ENCODE assay signal across 9 mouse cellular contexts in genomic region chr13:64315483-64316050, GRCm38 (mm10). TPM values are rescaled to one million over a fixed set of nuclear protein-coding genes. Genes with fewer than 3 reads are reported as not detected.
A peak's percentile ranks its signal among the peaks of the same experiment; 100 is the strongest.
DNase-seq lines count a peak whose midpoint lies in the region; ATAC-seq and TF ChIP-seq lines count a peak whose summit lies in the region.
"Had no signal": no experiment of that assay in that cellular context is flagged by ENCODE, and none has a peak within 500 bp of the region (broad histone marks: within the 10 kb centered on the region; RNA-seq: fewer than 3 reads in every experiment).

No protein-coding gene starts in this region.

- DNase-seq in cerebellum, adult 8-10 months, result peak; percentile 57
- DNase-seq in left cerebral cortex, adult 11 months (ENCODE audit: low spot score), result peak; percentile 53
- no peak for DNase-seq in left cerebral cortex, adult 9 months (ENCODE audit: low spot score in 2 of 2)
- peak; percentile 83 for DNase-seq in MEL (ENCODE audit: low read depth, low spot score)
- peak; percentile 47 for DNase-seq in skeletal muscle tissue, adult 2 months (ENCODE audit: low read depth, low spot score)

- 0 out of 4 replicates have a peak, but pooled peaks cover 0 to 2% of the 10 kb centered on the region in 2 experiments for H3K36me3 ChIP-seq in MEL (ENCODE audit: control insufficient read depth in 1 of 2, insufficient read depth in 2 of 2, low read length in 2 of 2)
- H3K36me3 ChIP-seq: neural tube, embryonic 13.5 days had no signal

- H3K27ac ChIP-seq in MEL (ENCODE audit: control insufficient read depth, low read depth, low read length), result no peak overlapping the region
- H3K27ac ChIP-seq: neural tube, embryonic 13.5 days had no signal

- no peak for ATAC-seq in cerebellum, adult (ENCODE audit: insufficient number of reproducible peaks, low FRiP score, low TSS enrichment)
- ATAC-seq in erythroblast, adult 5-6 weeks (replicated peaks; ENCODE audit: low FRiP score, poor library complexity, severe bottlenecking), result 0 out of 2 replicates have a peak, but pooled peaks have one; percentile 27
- no peak for ATAC-seq in erythroid progenitor cell, adult 5-6 weeks (replicated peaks; ENCODE audit: low FRiP score, poor library complexity, severe bottlenecking)

- TF ChIP-seq CTCF in MEL (IDR thresholded peaks at IDR 0.05 in 2 of 3, conservative IDR thresholded peaks at IDR 0.05 in 1 of 3; ENCODE audit: control insufficient read depth in 1 of 3, insufficient read depth in 1 of 3, low read depth in 2 of 3, low read length in 3 of 3, poor library complexity in 1 of 3, severe bottlenecking in 1 of 3), result peak; percentile 14 to 87 (median 58); a peak in 4 of 6 replicates

- TF ChIP-seq RAD21 in MEL (IDR thresholded peaks at IDR 0.05; ENCODE audit: low read depth, low read length), result peak; percentile 95

- no peak overlapping the region for H3K9ac ChIP-seq in MEL (ENCODE audit: control insufficient read depth, low read depth, low read length, poor library complexity, severe bottlenecking)
- H3K9ac ChIP-seq: neural tube, embryonic 13.5 days had no signal

- no peak for TF ChIP-seq EP300 in MEL (IDR thresholded peaks at IDR 0.05; ENCODE audit: low read depth in 1 of 2, low read length in 2 of 2)

- no peaks in the 10 kb centered on the region; the same call in 1 of the 2 replicates for H3K79me2 ChIP-seq in MEL (ENCODE audit: control insufficient read depth, insufficient read depth, low read length, poor library complexity)

- no peak for TF ChIP-seq POLR2A in MEL (IDR thresholded peaks at IDR 0.05; ENCODE audit: control insufficient read depth in 1 of 2, insufficient read depth in 1 of 2, low read depth in 1 of 2, low read length in 2 of 2, poor library complexity in 1 of 2)

- H3K27me3 ChIP-seq in MEL (ENCODE audit: control insufficient read depth in 1 of 2, insufficient read depth in 2 of 2, low read length in 2 of 2), result no peaks in the 10 kb centered on the region
- H3K27me3 ChIP-seq: neural tube, embryonic 13.5 days had no signal

- peak overlapping the region in 1 of 2 experiments; percentile 14; a peak in 1 of 4 replicates for H3K4me3 ChIP-seq in MEL (ENCODE audit: control insufficient read depth in 1 of 2, insufficient read depth in 1 of 2, low read depth in 2 of 2, low read length in 2 of 2)
- H3K4me3 ChIP-seq: neural tube, embryonic 13.5 days had no signal

- H3K4me1 ChIP-seq in MEL (ENCODE audit: control insufficient read depth in 1 of 2, insufficient read depth in 2 of 2, low read length in 2 of 2), result peaks cover 0 to 3% of the 10 kb centered on the region in 2 experiments; a peak in 1 of 4 replicates

- H3K9me3 ChIP-seq in MEL (replicated peaks; ENCODE audit: insufficient read depth, low read length), result no peaks in the 10 kb centered on the region
- H3K9me3 ChIP-seq: neural tube, embryonic 13.5 days had no signal

TF ChIP-seq in MEL, 35 proteins besides CTCF, POLR2A, EP300 and RAD21:
- TF ChIP-seq SMC3 (IDR thresholded peaks at IDR 0.05; ENCODE audit: low read depth, low read length) (peak; percentile 91), MYC (IDR thresholded peaks at IDR 0.05; ENCODE audit: low read depth, low read length) (peak; percentile 51; the same call in 1 of the 2 replicates), ZNF384 (IDR thresholded peaks at IDR 0.05; ENCODE audit: low read depth, low read length) (no peak), ZMIZ1 (IDR thresholded peaks at IDR 0.05; ENCODE audit: low read depth, low read length) (no peak), SIN3A (IDR thresholded peaks at IDR 0.05; ENCODE audit: low read length) (peak; percentile 15; the same call in 1 of the 2 replicates), RCOR1 (IDR thresholded peaks at IDR 0.05; ENCODE audit: low read depth, low read length) (0 out of 2 replicates have a peak, but pooled peaks have one; percentile 15), ETS1 (IDR thresholded peaks at IDR 0.05; ENCODE audit: low read depth, low read length) (no peak), MXI1 (IDR thresholded peaks at IDR 0.05; ENCODE audit: low read depth, low read length) (peak; percentile 57; the same call in 1 of the 2 replicates), ZC3H11A (IDR thresholded peaks at IDR 0.05; ENCODE audit: low read depth, low read length) (peak; percentile 95)
TF ChIP-seq in MEL: peak in this region for 6.

RNA-seq across cellular contexts. Expression of gene Aaed1, which starts 3.1 kb away (rescaled TPM):
- total RNA-seq in MEL (2012; rRNA removed), result 4.2 and 4.4 TPM in 2 replicates
- polyA plus RNA-seq in MEL (2012; ENCODE audit: insufficient read depth in 1 of 2, insufficient read length in 2 of 2, low read depth in 1 of 2, low replicate concordance in 2 of 2, missing spikeins in 1 of 2), result 100 to 1,000 TPM in 1 of 2 experiments, 10 to 100 TPM in 1; 13.5 to 190 TPM
- total RNA-seq in erythroblast, adult 5-6 weeks (2015; ENCODE audit: low replicate concordance), result 3.1 and 6.5 TPM in 2 replicates
- 11.8 and 13.0 TPM in 2 replicates for total RNA-seq in erythroblast, adult 5-6 weeks (2017; ENCODE audit: low replicate concordance)
- total RNA-seq in erythroid progenitor cell, adult 5-6 weeks (2015; ENCODE audit: low replicate concordance), result 4.2 and 11.9 TPM in 2 replicates
- 6.2 and 10.5 TPM in 2 replicates for total RNA-seq in erythroid progenitor cell, adult 5-6 weeks (2017; ENCODE audit: low replicate concordance)

RNA-seq across cellular contexts. Expression of gene Cdc14b, which starts 40.5 kb away (rescaled TPM):
- 18.7 and 22.2 TPM in 2 replicates for total RNA-seq in MEL (2012; rRNA removed)
- polyA plus RNA-seq in MEL (2012; ENCODE audit: insufficient read depth in 1 of 2, insufficient read length in 2 of 2, low read depth in 1 of 2, low replicate concordance in 2 of 2, missing spikeins in 1 of 2), result 10 to 100 TPM in 1 of 2 experiments, not detected in 1; 28.3 TPM
- total RNA-seq in erythroblast, adult 5-6 weeks (2015; ENCODE audit: low replicate concordance), result 0.63 and 1.2 TPM in 2 replicates
- 0.51 TPM in 1 of 2 replicates, not detected in the other for total RNA-seq in erythroblast, adult 5-6 weeks (2017; ENCODE audit: low replicate concordance)
- 0.42 and 0.72 TPM in 2 replicates for total RNA-seq in erythroid progenitor cell, adult 5-6 weeks (2015; ENCODE audit: low replicate concordance)
- total RNA-seq in erythroid progenitor cell, adult 5-6 weeks (2017; ENCODE audit: low replicate concordance), result 2.7 TPM in 1 of 2 replicates, not detected in the other

RNA-seq across cellular contexts. Expression of gene Ctsl, which starts 55.1 kb away (rescaled TPM):
- total RNA-seq in MEL (2012; rRNA removed), result 20.1 and 22.5 TPM in 2 replicates
- 10 to 100 TPM in 1 of 2 experiments, not detected in 1; 39.2 TPM for polyA plus RNA-seq in MEL (2012; ENCODE audit: insufficient read depth in 1 of 2, insufficient read length in 2 of 2, low read depth in 1 of 2, low replicate concordance in 2 of 2, missing spikeins in 1 of 2)
- 12.5 and 19.9 TPM in 2 replicates for total RNA-seq in erythroblast, adult 5-6 weeks (2015; ENCODE audit: low replicate concordance)
- total RNA-seq in erythroblast, adult 5-6 weeks (2017; ENCODE audit: low replicate concordance), result 4.5 and 17.6 TPM in 2 replicates
- total RNA-seq in erythroid progenitor cell, adult 5-6 weeks (2015; ENCODE audit: low replicate concordance), result 2.1 and 7.9 TPM in 2 replicates
- total RNA-seq in erythroid progenitor cell, adult 5-6 weeks (2017; ENCODE audit: low replicate concordance), result 11.1 and 20.3 TPM in 2 replicates

Comparison
In these comparisons a context has a peak if more than half of its experiments do, and no peak if none do; other contexts are left out.
1. DNase-seq: peak in cerebellum, adult 8-10 months (single experiment), left cerebral cortex, adult 11 months (single experiment), MEL (single experiment) and skeletal muscle tissue, adult 2 months (single experiment); none in left cerebral cortex, adult 9 months (0 of 2).